Mouse (Mus musculus): Measurements from ENCODE around the gene Kat8. TPM values are rescaled to one million over a fixed set of nuclear protein-coding genes. Genes with fewer than 3 reads are reported as not detected.

The Kat8 gene
- 51.1 and 56.7 TPM in 2 replicates for polyA plus RNA-seq (2014; fragmentation: Nextera tagmentation; extraction: Ambion mirVana)

- peak; percentile 97 for DNase-seq (ENCODE audit: low spot score)
- WGBS = under 1% methylated on average over 40 of the region's 40 CpGs
- H3K4me2 ChIP-seq (ENCODE audit: low read length) = peak within 1 kb of the TSS; percentile 58
Observed at GRCm38 (mm10) chr7:127912190-127912871, at the start of gene Kat8. Gene Kat8 (plus strand): TSS chr7:127912516.

DNA sequence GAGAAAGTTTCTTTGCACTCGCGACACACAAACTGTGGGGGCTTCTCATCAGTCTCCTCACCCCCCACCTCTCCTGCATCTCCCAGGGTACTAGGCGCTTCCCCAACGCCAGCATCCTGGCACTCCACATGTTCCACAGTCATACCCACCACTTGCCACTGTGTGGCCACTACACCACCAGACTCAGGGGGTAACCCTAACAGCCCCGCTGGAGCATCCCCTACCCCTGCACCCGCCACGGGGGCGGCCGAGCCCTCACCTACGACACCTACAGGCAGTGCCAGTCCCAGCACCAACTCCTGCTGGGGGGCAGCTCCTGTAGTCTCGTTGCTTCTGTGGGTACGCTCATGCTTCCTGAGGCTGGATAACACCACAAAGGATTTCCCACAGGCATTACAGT lies 45.9 kb upstream of the Kat8 start:
- H3K4me1 ChIP-seq (ENCODE audit: control insufficient read depth, insufficient read depth, low read length) = no peaks in the 10 kb centered on the region
- H3K4me2 ChIP-seq (ENCODE audit: low read length) = no peak overlapping the region
- no peaks in the 10 kb centered on the region for H3K9me3 ChIP-seq (replicated peaks; ENCODE audit: control insufficient read depth, low read length)
- H3K27ac ChIP-seq (ENCODE audit: low read depth, low read length) = no peak overlapping the region
- no peaks in the 10 kb centered on the region for H3K27me3 ChIP-seq (replicated peaks; ENCODE audit: control insufficient read depth, insufficient read depth, low read length)
- no peak overlapping the region for H3K9ac ChIP-seq (ENCODE audit: low read length)
- 94% methylated on average over 12 of the region's 12 CpGs for WGBS
- no peak for DNase-seq (ENCODE audit: low spot score)
- H3K36me3 ChIP-seq (ENCODE audit: control insufficient read depth, insufficient read depth, low read length) = peaks cover 54% of the 10 kb centered on the region
- ATAC-seq = no peak
- H3K4me3 ChIP-seq (ENCODE audit: low read depth, low read length) = no peak overlapping the region

More at GRCm38 (mm10) chr7:127912190-127912871, at the start of gene Kat8:
- Histone ChIP-seq H3K4me1 (ENCODE audit: control insufficient read depth, insufficient read depth, low read length) (peaks cover 4% of the 10 kb centered on the region; the same call in 1 of the 2 replicates), H3K27ac (ENCODE audit: low read depth, low read length) (peak within 1 kb of the TSS; percentile 61; the same call in 1 of the 2 replicates), H3K9me3 (replicated peaks; ENCODE audit: control insufficient read depth, low read length) (no peaks in the 10 kb centered on the region), H3K4me3 (ENCODE audit: low read depth, low read length) (peak within 1 kb of the TSS; percentile 90), H3K27me3 (replicated peaks; ENCODE audit: control insufficient read depth, insufficient read depth, low read length) (no peaks in the 10 kb centered on the region), H3K9ac (ENCODE audit: low read length) (peak within 1 kb of the TSS; percentile 76), H3K36me3 (ENCODE audit: control insufficient read depth, insufficient read depth, low read length) (peaks cover 45% of the 10 kb centered on the region)
- peak; percentile 97 for ATAC-seq

DNA sequence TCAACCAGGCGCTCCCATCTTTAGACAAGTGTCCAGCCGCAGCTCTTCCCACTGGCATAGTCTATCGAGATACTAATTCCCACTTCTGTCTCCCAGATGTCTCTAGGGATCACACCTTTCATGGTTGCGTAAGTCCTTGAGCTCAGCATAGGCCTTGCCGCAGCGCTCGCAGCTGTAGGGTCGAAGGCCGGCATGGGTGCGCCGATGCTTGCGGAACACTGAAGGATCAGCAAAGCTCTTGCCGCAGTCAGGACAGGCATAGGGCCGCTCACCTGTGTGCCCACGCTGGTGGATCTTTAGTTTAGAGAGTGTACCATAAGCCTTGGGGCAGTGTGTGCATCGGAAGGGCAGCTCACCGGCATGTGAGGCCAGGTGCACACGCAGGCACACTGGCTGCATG lies 44.7 kb upstream of the Kat8 start:
- Histone ChIP-seq H3K9ac (ENCODE audit: low read length) (no peak overlapping the region), H3K4me2 (ENCODE audit: low read length) (no peak overlapping the region), H3K36me3 (ENCODE audit: control insufficient read depth, insufficient read depth, low read length) (peaks cover 61% of the 10 kb centered on the region), H3K4me1 (ENCODE audit: control insufficient read depth, insufficient read depth, low read length) (no peaks in the 10 kb centered on the region), H3K9me3 (replicated peaks; ENCODE audit: control insufficient read depth, low read length) (no peaks in the 10 kb centered on the region), H3K27me3 (replicated peaks; ENCODE audit: control insufficient read depth, insufficient read depth, low read length) (no peaks in the 10 kb centered on the region), H3K4me3 (ENCODE audit: low read depth, low read length) (no peak overlapping the region), H3K27ac (ENCODE audit: low read depth, low read length) (no peak overlapping the region)
- 96% methylated on average over 18 of the region's 18 CpGs for WGBS
- DNase-seq (ENCODE audit: low spot score) = no peak
- no peak for ATAC-seq

DNA sequence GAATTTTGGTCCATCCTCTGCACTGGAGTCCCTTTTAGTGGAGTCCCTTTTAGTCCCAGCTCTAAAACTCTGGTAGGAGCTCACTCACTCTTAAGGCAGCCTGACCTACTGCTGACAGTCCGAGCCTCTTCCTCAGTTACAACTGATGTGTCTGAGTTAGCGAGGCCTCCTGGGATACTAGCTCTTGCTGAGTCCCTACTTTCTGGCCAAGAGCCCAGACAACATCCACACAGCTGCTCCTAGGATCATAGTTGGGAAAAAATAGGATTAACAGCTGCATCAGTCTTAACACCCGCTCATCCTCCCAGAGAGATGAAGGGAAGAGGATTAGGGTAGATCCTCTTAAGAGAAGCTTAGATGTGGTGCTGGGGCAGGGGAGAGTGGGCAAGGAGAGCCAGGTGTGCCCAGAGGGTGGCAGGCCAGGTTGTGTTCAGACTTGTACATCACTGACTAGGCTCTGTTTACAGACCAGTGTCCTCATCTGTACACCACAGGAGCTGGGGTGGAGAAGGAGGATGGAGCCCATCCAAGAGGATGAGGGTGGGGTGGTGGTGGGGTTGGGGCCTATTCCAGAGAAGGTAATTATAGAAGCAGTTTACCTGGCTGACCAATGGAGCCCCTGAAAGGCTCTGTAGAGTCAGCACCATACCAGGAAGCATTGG lies 43.0 kb upstream of the Kat8 start:
- H3K36me3 ChIP-seq (ENCODE audit: control insufficient read depth, insufficient read depth, low read length) = peaks cover 67% of the 10 kb centered on the region
- ATAC-seq = no peak

DNA sequence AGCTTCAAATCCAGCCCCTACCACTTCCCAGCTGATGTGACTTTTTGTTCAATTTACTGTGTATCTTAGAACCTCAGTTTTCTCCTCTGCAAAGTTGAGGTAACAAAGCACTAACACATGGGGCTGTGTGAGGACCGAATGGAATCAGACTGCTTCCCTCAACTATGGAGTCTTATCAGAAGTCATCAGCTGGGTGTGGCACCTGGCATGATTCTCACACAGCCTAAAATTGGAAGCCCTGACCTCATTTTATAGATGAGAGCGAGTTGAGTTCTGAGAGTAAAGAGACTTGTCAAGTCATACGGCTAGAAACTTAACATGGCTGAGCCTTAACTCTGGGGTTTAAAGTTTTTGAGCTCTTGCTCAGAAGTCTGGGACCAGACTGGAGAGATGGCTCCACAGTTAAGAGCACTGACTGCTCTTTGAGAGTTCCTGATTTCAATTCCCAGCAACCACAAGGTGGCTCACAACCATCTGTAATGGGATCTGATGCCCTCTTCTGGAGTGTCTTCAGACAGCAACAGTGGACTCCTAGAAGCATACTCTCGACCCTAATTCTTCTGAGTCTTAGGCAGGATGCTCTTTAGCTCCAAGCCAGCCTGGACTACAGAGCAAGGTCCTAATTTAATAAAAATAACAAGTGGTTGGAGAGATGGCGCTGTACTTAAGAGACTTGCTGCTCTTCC lies 42.0 kb upstream of the Kat8 start:
- H3K27me3 ChIP-seq (replicated peaks; ENCODE audit: control insufficient read depth, insufficient read depth, low read length) = no peaks in the 10 kb centered on the region
- H3K27ac ChIP-seq (ENCODE audit: low read depth, low read length) = no peak overlapping the region
- no peak for DNase-seq (ENCODE audit: low spot score)
- H3K36me3 ChIP-seq (ENCODE audit: control insufficient read depth, insufficient read depth, low read length) = peaks cover 57% of the 10 kb centered on the region
- no peak overlapping the region for H3K4me3 ChIP-seq (ENCODE audit: low read depth, low read length)
- H3K9ac ChIP-seq (ENCODE audit: low read length) = no peak overlapping the region
- no peak overlapping the region for H3K4me2 ChIP-seq (ENCODE audit: low read length)
- H3K9me3 ChIP-seq (replicated peaks; ENCODE audit: control insufficient read depth, low read length) = no peaks in the 10 kb centered on the region
- WGBS = 85% methylated on average over 5 of the region's 5 CpGs
- peaks cover 11% of the 10 kb centered on the region for H3K4me1 ChIP-seq (ENCODE audit: control insufficient read depth, insufficient read depth, low read length)
- ATAC-seq = no peak

More for the DNA sequence above, 43.0 kb upstream of the Kat8 start:
- H3K4me2 ChIP-seq (ENCODE audit: low read length) = no peak overlapping the region
- H3K4me1 ChIP-seq (ENCODE audit: control insufficient read depth, insufficient read depth, low read length) = peaks cover 7% of the 10 kb centered on the region
- H3K4me3 ChIP-seq (ENCODE audit: low read depth, low read length) = no peak overlapping the region
- peak overlapping the region; percentile 17; the same call in 1 of the 2 replicates for H3K27ac ChIP-seq (ENCODE audit: low read depth, low read length)
- H3K27me3 ChIP-seq (replicated peaks; ENCODE audit: control insufficient read depth, insufficient read depth, low read length) = no peaks in the 10 kb centered on the region
- DNase-seq (ENCODE audit: low spot score) = peak; percentile 17
- WGBS = 63% methylated on average over 3 of the region's 3 CpGs
- H3K9ac ChIP-seq (ENCODE audit: low read length) = no peak overlapping the region
- H3K9me3 ChIP-seq (replicated peaks; ENCODE audit: control insufficient read depth, low read length) = no peaks in the 10 kb centered on the region

DNA sequence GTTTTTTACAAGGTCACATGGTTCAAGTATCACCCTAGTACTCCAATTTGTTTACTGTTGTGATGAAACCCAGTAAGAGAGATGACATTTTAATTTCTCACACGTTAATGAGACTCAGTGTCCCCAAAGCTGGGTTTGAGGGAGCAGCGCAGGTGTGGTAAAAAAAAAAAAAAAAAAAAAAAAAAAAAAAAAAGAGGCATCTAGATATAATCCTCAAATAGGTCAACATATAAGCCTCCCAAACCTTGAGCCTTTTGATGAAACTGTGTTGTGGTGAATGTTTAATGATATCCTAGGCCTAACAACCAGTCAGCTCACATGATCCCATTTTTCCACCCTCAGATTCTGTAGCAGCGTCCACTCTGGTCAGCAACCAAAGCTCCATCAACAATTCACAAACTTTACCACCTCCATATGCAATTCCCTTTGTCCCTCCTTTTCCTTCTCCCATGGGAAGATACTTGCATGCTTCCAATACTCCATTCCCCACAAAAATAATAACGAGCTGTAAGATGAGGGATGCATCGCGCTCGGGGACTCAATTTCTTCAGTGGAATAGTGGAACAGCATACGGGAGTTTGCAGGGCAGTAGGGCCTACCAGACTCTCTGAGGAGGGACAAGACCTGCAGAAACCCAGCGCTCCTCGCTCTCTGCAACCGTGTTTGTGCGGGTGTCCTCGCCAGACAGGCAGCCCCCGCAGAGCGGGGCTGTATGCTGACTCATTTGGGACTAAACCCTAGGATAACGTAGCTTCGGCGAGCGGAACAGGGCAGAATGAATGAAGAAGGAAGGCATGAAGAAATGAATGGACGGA lies 37.3 kb upstream of the Kat8 start:
- peak overlapping the region; percentile 94 for H3K4me2 ChIP-seq (ENCODE audit: low read length)
- 3% methylated on average over 20 of the region's 20 CpGs for WGBS
- peaks cover 46% of the 10 kb centered on the region for H3K36me3 ChIP-seq (ENCODE audit: control insufficient read depth, insufficient read depth, low read length)
- H3K4me3 ChIP-seq (ENCODE audit: low read depth, low read length) = peak overlapping the region; percentile 98
- peaks cover 18% of the 10 kb centered on the region for H3K4me1 ChIP-seq (ENCODE audit: control insufficient read depth, insufficient read depth, low read length)
- H3K27me3 ChIP-seq (replicated peaks; ENCODE audit: control insufficient read depth, insufficient read depth, low read length) = no peaks in the 10 kb centered on the region
- peak overlapping the region; percentile 98 for H3K9ac ChIP-seq (ENCODE audit: low read length)
- DNase-seq (ENCODE audit: low spot score) = no peak
- H3K9me3 ChIP-seq (replicated peaks; ENCODE audit: control insufficient read depth, low read length) = no peaks in the 10 kb centered on the region
- peak overlapping the region; percentile 100 for H3K27ac ChIP-seq (ENCODE audit: low read depth, low read length)
- ATAC-seq = peak; percentile 27

GRCm38 (mm10) chr7:127875627-127876001 lies 36.7 kb upstream of the Kat8 start:
- H3K36me3 ChIP-seq (ENCODE audit: control insufficient read depth, insufficient read depth, low read length) = peaks cover 46% of the 10 kb centered on the region
- H3K4me3 ChIP-seq (ENCODE audit: low read depth, low read length) = peak overlapping the region; percentile 98
- H3K9me3 ChIP-seq (replicated peaks; ENCODE audit: control insufficient read depth, low read length) = no peaks in the 10 kb centered on the region
- ATAC-seq (peak; percentile 93), DNase-seq (ENCODE audit: low spot score) (peak; percentile 98)
- H3K4me1 ChIP-seq (ENCODE audit: control insufficient read depth, insufficient read depth, low read length) = peaks cover 18% of the 10 kb centered on the region
- WGBS = under 1% methylated on average over 42 of the region's 43 CpGs
- no peaks in the 10 kb centered on the region for H3K27me3 ChIP-seq (replicated peaks; ENCODE audit: control insufficient read depth, insufficient read depth, low read length)
- peak overlapping the region; percentile 100 for H3K27ac ChIP-seq (ENCODE audit: low read depth, low read length)
- peak overlapping the region; percentile 94 for H3K4me2 ChIP-seq (ENCODE audit: low read length)
- H3K9ac ChIP-seq (ENCODE audit: low read length) = peak overlapping the region; percentile 98

DNA sequence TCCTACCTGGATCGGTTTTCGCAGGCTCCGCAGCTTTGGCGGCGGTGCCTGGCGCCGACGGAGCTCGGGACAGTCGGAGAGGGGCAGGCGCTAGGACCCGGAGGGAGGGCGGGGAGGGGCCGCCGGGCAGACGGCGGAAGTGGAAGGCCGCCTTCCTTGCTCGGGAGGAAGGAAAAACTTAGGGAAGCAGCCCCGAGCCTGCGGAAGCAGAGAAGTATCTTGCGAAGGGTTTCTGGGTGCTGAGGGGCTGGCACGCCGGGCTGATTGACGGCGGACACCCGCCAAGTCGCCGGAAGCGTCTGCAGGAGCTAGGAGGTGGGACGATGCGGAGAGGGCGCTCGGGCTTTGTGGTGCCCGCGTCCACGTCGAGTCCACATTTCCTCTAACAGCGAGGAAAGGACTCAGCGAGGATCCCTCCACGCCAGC lies 36.3 kb upstream of the Kat8 start, which contains the start of gene Zfp646:
TSS of gene Zfp646 (plus strand) at position 181 of the 426 bp plus-strand sequence.
- H3K4me2 ChIP-seq (ENCODE audit: low read length) = peak within 1 kb of the TSS; percentile 94
- H3K4me1 ChIP-seq (ENCODE audit: control insufficient read depth, insufficient read depth, low read length) = peaks cover 18% of the 10 kb centered on the region
- peaks cover 48% of the 10 kb centered on the region for H3K36me3 ChIP-seq (ENCODE audit: control insufficient read depth, insufficient read depth, low read length)
- no peaks in the 10 kb centered on the region for H3K9me3 ChIP-seq (replicated peaks; ENCODE audit: control insufficient read depth, low read length)
- ATAC-seq (peak; percentile 92), DNase-seq (ENCODE audit: low spot score) (peak; percentile 93)
- peak within 1 kb of the TSS; percentile 100 for H3K27ac ChIP-seq (ENCODE audit: low read depth, low read length)
- WGBS = under 1% methylated on average over 40 of the region's 41 CpGs
- no peaks in the 10 kb centered on the region for H3K27me3 ChIP-seq (replicated peaks; ENCODE audit: control insufficient read depth, insufficient read depth, low read length)
- peak within 1 kb of the TSS; percentile 98 for H3K4me3 ChIP-seq (ENCODE audit: low read depth, low read length)
- peak within 1 kb of the TSS; percentile 98 for H3K9ac ChIP-seq (ENCODE audit: low read length)
